Mouse (Mus musculus): ENCODE measurements around the gene Hdgfl2.
"Not testable (repeated sequence)": the region's sequence is repeated elsewhere in the genome, so short reads cannot be mapped to it uniquely, and the experiment has no call there.

Gene Hdgfl2

DNA sequence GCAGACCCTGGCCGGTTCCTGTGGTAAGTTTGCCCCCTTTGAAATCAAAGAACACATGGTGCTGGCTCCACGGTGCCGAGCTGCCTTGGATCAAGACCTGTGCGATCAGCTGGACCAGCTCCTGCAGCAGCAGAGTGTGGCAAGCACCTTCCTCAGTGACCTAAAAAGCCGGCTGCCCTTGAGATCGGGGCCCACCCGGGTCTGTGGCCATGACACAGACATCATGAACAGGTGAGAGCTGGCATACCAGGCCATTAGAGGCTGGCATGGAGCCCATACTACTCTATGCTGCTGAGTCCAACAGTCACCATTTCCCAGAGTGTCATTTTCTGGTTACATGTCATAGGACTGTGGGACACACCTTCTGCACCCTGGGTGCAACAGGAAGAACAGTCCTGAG is 17.4 kb upstream of the Hdgfl2 start:
- DNase-seq (ENCODE audit: low spot score in 2 of 2), result no peak

GRCm38 (mm10) chr17:56065715-56066114 is 13.7 kb upstream of the Hdgfl2 start:
- DNase-seq (ENCODE audit: low spot score in 2 of 2), result not testable (repeated sequence)

GRCm38 (mm10) chr17:56066451-56066850 is 13.0 kb upstream of the Hdgfl2 start:
- no peak for DNase-seq (ENCODE audit: low spot score in 2 of 2)

DNA sequence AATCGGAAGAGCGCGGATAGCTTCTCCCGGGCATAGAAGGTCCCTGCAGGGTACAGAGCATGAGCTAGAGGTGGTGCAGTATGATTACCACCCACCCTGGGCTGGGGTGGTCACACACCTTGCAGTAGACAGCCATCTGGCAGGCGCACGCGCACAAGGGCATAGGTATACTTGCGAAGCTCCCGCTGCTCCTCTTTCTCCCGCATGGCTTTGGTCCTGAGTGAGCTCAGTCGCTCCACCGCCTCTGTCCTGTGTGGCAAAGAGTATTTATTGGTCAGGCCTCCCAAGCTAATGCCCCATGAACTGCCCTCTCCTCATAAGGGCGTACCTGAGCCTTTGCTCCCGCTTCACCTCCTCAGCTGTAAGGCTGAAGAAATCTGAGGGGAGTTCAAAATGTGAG is 10.4 kb upstream of the Hdgfl2 start:
- no peak for DNase-seq (ENCODE audit: low spot score in 2 of 2)

DNA sequence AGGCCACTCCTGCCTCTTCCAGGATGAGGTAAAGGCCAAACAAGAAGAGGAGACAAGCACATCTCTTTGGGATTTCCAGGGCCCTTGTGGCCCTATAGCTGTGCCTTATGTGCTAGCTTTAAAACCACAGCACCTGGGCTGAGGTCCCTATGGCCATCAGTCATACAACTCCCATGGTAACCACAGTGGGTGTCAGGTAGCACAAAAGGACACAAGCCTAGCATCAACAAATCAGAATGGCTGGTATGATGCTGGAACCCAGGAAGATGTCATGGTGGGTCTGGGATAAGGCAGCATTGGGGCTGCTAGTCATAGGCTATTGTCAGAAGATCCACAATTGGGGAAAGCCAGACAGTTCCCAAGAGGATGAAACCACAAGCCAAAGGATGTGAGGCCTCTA is 8.3 kb upstream of the Hdgfl2 start:
- no peak for DNase-seq (ENCODE audit: low spot score in 2 of 2)

DNA sequence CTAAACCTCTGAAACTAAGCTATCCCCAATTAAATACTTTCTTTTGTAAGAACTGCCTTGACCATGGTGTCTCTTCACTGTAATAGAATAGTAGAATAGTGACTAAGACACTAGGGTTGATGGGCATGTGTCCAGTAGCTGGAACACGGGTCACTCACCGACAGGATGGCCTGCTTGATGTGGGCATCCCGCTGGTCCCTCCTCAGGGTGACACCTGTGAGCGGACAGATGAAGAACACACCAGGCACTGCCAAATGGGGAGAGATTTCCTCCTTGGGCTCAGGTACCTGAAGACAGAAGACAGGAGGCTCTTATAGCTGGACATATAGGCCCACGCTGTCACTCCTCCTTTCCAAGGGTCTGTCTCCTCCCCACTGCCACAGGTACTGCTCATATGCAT is 7.2 kb upstream of the Hdgfl2 start:
- DNase-seq (ENCODE audit: low spot score in 2 of 2), result no peak

- peak; percentile 73 to 81 for DNase-seq (ENCODE audit: low spot score in 2 of 2)
Observed at GRCm38 (mm10) chr17:56074097-56074826, 5.2 kb upstream of the Hdgfl2 start.

DNA sequence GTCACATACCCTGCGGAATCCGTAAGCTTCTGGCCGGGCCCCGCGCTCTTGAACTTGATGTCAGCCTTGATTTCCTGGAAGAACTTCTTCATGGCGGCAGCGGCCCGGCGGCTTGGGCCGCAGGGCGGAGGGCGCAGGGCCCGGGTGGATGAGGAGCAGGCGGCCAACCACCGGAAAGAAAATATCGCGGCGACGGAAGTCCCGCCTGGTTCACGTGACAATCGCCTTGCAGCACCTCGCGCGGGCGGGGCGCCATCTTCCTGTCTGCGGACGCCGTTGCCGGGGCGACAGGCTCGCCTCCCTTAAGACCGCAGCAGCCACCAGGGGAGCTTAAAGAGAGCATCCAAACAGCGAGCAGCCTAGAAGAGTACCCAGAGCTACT is 4.6 kb upstream of the Hdgfl2 start, which contains the start of gene Ubxn6:
Ubxn6 (minus strand) TSS at position 202 of the 382 bp plus-strand sequence.
- peak; percentile 95 to 97 for DNase-seq (ENCODE audit: low spot score in 2 of 2)

DNA sequence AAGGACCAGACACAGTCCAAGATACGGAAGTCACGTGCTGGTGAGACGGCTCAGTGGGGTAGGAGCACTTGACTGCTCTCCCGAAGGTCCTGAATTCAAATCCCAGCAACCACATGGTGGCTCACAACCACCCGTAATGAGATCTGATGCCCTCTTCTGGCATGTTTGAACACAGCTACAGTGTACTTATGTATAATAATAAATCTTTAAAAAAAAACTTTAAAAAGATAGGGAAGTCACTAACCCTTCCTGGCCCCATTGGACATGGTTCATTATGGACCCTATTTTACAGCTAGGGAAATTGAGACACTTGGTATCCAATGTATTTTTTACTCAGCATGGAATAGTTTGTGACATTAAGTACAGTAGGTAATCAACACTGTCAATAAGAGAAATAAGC is 1.9 kb upstream of the Hdgfl2 start:
- DNase-seq (ENCODE audit: low spot score in 2 of 2), result no peak

DNA sequence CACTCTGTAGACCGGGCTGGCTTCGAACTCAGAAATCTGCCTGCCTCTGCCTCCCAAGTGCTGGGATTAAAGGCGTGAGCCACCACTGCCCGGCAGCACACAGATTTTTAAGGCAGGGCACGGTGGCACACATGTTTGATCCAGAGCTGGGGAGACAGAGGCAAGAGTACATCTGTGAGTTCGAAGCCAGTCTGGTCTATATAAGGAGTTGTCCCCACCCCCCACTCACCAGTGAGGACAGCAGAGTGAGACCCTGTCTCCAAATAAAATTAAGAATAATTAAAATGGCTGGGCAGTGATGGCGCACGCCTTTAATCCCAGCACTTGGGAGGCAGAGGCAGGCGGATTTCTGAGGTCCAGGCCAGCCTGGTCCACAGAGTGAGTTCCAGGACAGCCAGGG is 1.1 kb upstream of the Hdgfl2 start:
- DNase-seq (ENCODE audit: low spot score in 2 of 2), result peak; percentile 20 to 34

DNA sequence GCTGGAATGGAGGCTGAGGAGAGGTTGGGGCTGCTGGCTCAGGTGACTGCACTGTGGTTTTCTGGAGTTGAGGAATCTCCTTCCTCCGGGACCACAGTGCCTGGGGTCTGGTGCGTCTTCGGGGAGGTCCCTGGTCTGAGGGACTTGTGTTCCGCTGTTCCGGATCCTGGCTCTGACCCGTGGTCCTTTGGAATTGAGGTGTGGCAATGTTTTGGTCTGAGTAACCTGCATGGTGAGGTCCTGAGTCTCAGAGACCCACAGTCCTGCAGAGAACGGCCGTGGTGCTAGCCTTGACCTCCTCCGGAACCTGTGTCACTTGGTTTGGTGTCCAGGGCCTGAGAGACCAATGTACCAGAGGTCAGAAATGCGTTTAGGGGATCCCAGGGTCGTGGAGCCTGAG is 487 bp downstream of the Hdgfl2 start:
- DNase-seq (ENCODE audit: low spot score in 2 of 2), result peak in 1 of 2 experiments; percentile 22

GRCm38 (mm10) chr17:56080781-56081585 is 1.5 kb downstream of the Hdgfl2 start:
- DNase-seq (ENCODE audit: low spot score in 2 of 2), result no peak

DNA sequence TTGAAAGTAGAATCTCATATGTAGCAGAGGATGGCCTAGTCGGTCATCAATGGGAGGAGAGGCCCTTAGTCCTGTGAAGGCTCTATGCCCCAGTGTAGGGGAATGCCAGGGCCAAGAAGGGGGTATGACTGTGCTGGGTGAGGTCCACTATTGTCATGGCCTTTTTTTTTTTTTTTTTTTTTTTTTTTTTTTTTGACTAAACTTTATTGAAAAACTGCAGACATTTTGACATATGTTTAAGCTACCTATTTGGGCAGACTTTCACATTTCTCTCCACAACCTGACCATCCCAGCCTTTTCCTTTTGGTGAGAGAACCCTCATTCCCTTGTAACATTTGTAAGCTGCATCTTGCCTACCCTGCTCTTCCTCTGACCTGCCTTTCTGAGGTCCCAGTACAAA is 12.9 kb downstream of the Hdgfl2 start:
- no peak for DNase-seq (ENCODE audit: low spot score in 2 of 2)

GRCm38 (mm10) chr17:56092794-56093193 is 13.4 kb downstream of the Hdgfl2 start:
- DNase-seq (ENCODE audit: low spot score in 2 of 2), result no peak

DNA sequence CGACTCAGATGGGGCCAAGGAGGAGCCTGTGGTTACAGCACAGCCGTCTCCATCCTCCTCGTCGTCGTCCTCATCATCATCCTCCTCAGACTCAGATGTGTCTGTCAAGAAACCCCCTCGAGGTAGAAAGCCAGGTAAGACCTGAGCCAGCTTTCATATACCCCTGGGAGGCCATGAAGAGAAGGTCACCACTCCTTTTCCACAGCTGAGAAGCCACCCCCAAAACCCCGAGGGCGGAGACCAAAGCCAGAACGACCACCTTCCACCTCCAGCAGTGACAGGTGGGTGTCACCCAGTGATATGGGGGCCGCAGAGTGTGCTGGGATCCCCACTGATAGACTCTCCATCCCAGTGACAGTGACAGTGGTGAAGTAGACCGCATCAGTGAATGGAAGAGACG is 17.4 kb downstream of the Hdgfl2 start:
- no peak for DNase-seq (ENCODE audit: low spot score in 2 of 2)

GRCm38 (mm10) chr17:56098180-56098579 is 18.7 kb downstream of the Hdgfl2 start:
- no peak for DNase-seq (ENCODE audit: low spot score in 2 of 2)

DNA sequence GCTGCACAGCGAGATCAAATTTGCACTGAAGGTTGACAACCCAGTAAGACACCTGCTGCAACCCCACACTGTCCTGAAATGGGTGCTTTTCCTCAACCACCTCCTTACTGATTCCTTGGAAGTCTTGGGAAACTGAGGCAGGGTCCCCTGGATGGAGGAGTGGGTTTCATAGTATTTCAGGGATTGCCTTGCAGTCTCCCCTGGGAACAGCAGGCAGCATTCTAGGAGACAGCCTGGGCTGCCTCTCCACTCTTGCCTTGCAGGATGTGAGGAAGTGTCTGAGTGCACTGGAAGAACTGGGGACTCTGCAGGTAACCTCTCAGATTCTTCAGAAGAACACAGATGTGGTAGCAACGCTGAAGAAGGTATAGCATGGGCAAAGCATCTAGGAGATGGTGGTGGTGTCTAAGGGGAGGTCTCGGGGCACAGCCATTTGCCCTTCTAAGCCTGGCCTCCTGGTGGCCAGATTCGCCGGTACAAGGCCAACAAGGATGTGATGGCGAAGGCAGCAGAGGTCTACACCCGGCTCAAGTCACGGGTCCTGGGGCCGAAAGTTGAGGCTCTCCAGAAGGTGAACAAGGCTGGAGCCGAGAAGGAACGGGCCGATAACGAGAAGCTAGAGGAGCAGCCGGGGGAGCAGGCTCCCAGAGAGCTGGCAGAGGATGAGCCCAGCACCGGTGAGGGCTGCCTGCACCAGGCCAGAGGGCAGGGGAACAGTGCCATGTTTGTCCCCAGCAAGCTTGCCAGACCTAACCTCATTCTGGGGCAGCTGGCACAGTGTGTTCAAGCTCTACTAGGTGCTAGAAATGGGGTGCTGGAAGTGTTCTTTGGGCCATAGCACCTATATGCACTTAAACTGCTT is 19.5 kb downstream of the Hdgfl2 start:
- DNase-seq (ENCODE audit: low spot score in 2 of 2), result no peak

- no peak for DNase-seq (ENCODE audit: low spot score in 2 of 2)
Observed at GRCm38 (mm10) chr17:56100811-56101210, 21.4 kb downstream of the Hdgfl2 start.

GRCm38 (mm10) chr17:56102158-56102557 is 22.7 kb downstream of the Hdgfl2 start:
- DNase-seq (ENCODE audit: low spot score in 2 of 2), result no peak

DNA sequence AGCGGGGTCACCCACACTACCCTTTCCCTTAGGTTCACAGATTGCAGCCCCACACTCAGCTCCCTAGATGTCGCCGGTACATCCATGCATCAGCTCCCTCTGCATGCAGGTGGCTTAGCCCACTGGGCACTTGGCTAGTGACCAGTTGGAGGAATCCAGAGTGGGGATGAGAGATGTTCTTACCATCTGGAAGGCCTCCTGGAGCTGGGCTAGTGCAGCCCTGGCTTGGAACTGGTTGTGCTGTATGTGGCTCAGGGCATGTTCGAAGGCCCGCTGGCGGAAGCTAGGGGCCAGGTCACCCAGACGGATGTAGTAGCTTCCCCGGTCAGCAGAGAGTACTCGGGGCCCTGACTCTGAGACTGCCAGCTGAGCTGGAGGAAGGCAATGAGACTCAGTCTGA is 23.5 kb downstream of the Hdgfl2 start:
- no peak for DNase-seq (ENCODE audit: low spot score in 2 of 2)

- DNase-seq (ENCODE audit: low spot score in 2 of 2), result no peak
Observed at GRCm38 (mm10) chr17:56103465-56104285, 24.2 kb downstream of the Hdgfl2 start.

Data from heart, adult 9 months (tissue).